Mouse (Mus musculus) kidney, adult 2 months (tissue): ENCODE data around the gene Stx19.

ENCODE experiments used
- CTCF ChIP-seq: fragments of 200-500 bp; conservative IDR thresholded peaks from 2 replicates; pipeline ENCODE4 v1.5.1; 2011; ENCODE audit warnings: low read depth, mild to moderate bottlenecking, control low read depth, low read length, moderate library complexity, mixed read lengths; ENCODE audit not compliant: insufficient read depth, insufficient read length
- POLR2A ChIP-seq: fragments of 200-500 bp; IDR thresholded peaks from one replicate; pipeline ENCODE4 v1.6.1; 2011; ENCODE audit warnings: low read depth, low read length, control low read depth

GRCm38 (mm10) chr16:62857498-62857897 is 43.0 kb downstream of the Stx19 start:
- TF ChIP-seq POLR2A (no peak), CTCF (no peak)
